Mouse (Mus musculus) neural tube, embryonic 14.5 days (tissue): ENCODE results near the gene Hp. TPM values are rescaled to one million over a fixed set of nuclear protein-coding genes. Genes with fewer than 3 reads are reported as not detected.

ENCODE experiments used
- ATAC-seq: fragments of 200-750 bp; cut with Nextera tagmentation; 2 replicates; pipeline ENCODE4 v1.8.0; 2017; ENCODE audit warnings: low read depth, mild to moderate bottlenecking, moderate TSS enrichment, moderate library complexity
- H3K27ac ChIP-seq: fragments of 300-500 bp; sonication (generic); 2 replicates; pipeline ENCODE4 v1.5.1; 2014; ENCODE audit warnings: low read depth, mild to moderate bottlenecking, control low read depth, low read length, moderate library complexity, mixed read lengths
- H3K27me3 ChIP-seq: fragments of 300-500 bp; sonication (generic); 2 replicates; pipeline ENCODE4 v1.6.1; 2014; ENCODE audit warnings: low read length; ENCODE audit not compliant: control insufficient read depth, insufficient read depth
- H3K36me3 ChIP-seq: fragments of 300-500 bp; sonication (generic); 2 replicates; pipeline ENCODE4 v1.6.1; 2014; ENCODE audit warnings: low read length, mixed read lengths; ENCODE audit not compliant: control insufficient read depth, insufficient read depth
- H3K4me1 ChIP-seq: fragments of 300-500 bp; sonication (generic); 2 replicates; pipeline ENCODE4 v1.6.1; 2014; ENCODE audit warnings: low read length; ENCODE audit not compliant: control insufficient read depth, insufficient read depth
- H3K4me2 ChIP-seq: fragments of 300-500 bp; sonication (generic); 2 replicates; pipeline ENCODE4 v1.6.1; 2014; ENCODE audit warnings: mild to moderate bottlenecking, low read depth, low read length, control low read depth
- H3K4me3 ChIP-seq: fragments of 300-500 bp; sonication (generic); 2 replicates; pipeline ENCODE4 v1.5.1; 2014; ENCODE audit warnings: low read depth, low read length, control low read depth, mixed read lengths
- H3K9ac ChIP-seq: fragments of 300-500 bp; sonication (generic); replicated peaks from 2 replicates; pipeline ENCODE4 v1.6.1; 2014; ENCODE audit warnings: low read depth, mild to moderate bottlenecking, control low read depth, low read length, mixed read lengths
- H3K9me3 ChIP-seq: fragments of 300-500 bp; sonication (generic); 2 replicates; pipeline ENCODE4 v1.6.1; 2016; ENCODE audit warnings: low read length; ENCODE audit not compliant: control insufficient read depth
- WGBS: fragments of 180-500 bp; shearing (Covaris S2); extraction: QIAGEN DNeasy Blood & Tissue Kit; methylation state at CpG from one replicate; pipeline ENCODE4 v1.1.7; 2014; 5-methylcytosine and 5-hydroxymethylcytosine counted together
- polyA plus RNA-seq: library from polyadenylated mRNA; unstranded; fragments of >200 nt; fragmentation: Nextera tagmentation; extraction: Ambion mirVana; gene quantifications from 2 replicates; pipeline ENCODE4 v1.2.1, GENCODE M21; 2014

The Hp gene
- polyA plus RNA-seq = 0.19 TPM in 1 of 2 replicates, not detected in the other

DNA sequence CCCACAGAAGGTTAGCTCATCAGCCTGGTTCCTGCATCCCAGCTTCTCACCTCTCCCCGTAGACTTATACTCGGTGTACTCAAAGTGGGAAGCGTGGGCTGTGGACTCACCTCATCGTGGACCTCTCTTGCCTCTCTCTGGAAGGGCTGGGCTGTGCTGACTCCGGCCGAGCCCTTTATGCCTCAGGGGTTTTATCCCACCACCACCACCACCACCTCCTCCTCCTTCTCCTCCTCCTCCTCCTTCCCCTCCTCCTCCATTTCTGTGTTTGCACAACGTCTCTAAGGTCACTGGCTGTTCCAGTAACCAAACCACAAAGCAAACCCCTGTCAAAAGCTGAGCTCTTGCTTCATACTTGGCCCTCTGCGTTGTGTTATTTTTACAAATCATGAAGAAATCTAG lies at the start of gene Hp:
Hp (minus strand) TSS at position 273 of the 402 bp plus-strand sequence.
- no peak within 1 kb of the TSS for H3K4me2 ChIP-seq
- H3K36me3 ChIP-seq = no peaks in the 10 kb centered on the region
- no peak for ATAC-seq
- no peak within 1 kb of the TSS for H3K4me3 ChIP-seq
- H3K27ac ChIP-seq = no peak within 1 kb of the TSS
- WGBS = 77% methylated on average over 8 of the region's 8 CpGs
- H3K9ac ChIP-seq = no peak within 1 kb of the TSS
- H3K27me3 ChIP-seq = no peaks in the 10 kb centered on the region
- H3K9me3 ChIP-seq = no peaks in the 10 kb centered on the region
- no peaks in the 10 kb centered on the region for H3K4me1 ChIP-seq

DNA sequence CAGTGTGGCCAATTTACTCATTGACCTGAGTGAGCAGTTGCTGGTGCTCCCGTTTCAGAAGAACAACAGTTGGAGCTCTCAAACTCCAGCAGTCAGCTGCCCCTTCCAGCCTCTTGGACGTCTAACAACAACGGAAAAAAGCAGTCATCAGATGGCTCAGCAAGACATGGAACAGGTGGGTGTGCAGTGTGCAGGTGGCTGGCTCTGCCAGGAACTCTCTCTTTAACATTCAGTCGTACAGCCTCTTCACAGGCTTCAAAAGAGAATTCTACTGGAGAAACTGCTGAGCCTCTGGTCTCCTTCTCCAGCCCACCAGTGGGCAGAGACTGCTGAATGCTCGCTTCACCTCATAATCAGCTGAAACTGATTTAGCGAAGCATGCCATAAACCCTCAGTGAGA lies 49.7 kb upstream of the Hp start:
- WGBS = 78% methylated on average over 6 of the region's 6 CpGs
- Histone ChIP-seq H3K27me3 (no peaks in the 10 kb centered on the region), H3K27ac (no peak overlapping the region), H3K4me2 (no peak overlapping the region), H3K4me1 (no peaks in the 10 kb centered on the region), H3K4me3 (no peak overlapping the region), H3K9ac (no peak overlapping the region), H3K9me3 (no peaks in the 10 kb centered on the region), H3K36me3 (no peaks in the 10 kb centered on the region)
- ATAC-seq = no peak

DNA sequence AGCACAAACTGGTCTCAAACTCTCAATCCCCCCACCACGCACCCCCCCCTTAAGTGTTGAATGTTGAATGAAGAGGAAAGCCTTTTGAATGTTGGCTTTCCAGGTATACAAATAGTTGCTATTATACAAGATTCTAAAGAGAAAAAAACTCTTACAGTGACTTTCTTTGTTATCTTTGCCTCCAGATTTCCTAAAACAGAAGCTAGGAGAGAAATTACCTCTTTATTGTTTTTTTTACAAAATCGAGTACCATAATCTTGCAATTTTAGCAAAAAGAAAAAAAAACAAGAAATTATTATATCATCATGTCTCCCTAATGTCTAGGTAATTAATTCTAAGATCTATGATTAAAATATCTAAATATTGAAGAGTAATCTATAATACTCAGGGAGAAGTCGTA lies 36.6 kb upstream of the Hp start:
- no peaks in the 10 kb centered on the region for H3K27me3 ChIP-seq
- WGBS = 94% methylated on average over 3 of the region's 3 CpGs

DNA sequence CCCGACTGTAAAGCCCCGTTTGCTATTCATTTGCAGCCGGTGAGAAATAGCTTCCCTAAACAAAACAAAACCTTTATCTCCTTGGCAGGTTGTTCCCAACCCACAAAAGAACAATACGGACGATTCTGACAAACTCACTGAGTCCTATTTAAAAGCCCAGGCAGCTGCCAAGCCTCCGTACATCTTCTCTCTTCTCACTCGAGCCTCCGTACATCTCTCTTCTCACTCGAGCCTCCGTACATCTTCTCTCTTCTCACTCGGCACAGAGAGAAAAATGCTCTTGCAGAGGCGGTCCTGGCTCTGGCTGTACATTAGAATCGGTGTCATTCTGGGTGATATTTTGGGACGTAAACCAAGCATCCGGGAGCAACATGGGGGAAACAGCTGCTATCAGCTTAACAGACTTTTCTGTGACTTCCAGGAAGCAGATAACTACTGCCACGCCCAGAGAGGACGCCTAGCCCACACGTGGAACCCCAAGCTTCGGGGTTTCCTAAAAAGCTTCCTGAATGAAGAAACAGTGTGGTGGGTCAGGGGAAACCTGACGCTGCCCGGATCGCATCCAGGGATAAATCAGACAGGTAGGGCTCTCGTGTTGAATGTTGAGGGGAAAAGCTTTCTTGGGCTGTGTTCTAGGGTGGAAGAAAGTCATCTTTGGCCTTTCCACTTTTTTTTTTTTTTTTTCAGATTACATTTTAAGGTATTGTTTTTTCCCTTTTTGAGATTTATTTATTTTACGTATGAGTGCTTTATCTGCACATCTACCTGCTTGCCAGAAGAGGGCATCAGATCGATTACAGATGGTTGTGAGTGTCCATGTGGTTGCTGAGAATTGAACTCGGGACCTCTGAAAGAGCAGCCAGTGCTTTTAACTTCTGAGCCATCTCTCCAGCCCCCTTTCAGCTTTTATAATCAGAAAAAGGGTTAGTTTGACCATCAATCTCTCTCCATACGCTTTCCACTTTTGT lies 35.6 kb upstream of the Hp start, which contains the start of gene Pkd1l3:
Pkd1l3 (plus strand) TSS at position 275 of the 968 bp plus-strand sequence.
- Histone ChIP-seq H3K27ac (no peak within 1 kb of the TSS), H3K4me2 (no peak within 1 kb of the TSS; the same call in 1 of the 2 replicates), H3K4me1 (no peaks in the 10 kb centered on the region; the same call in 1 of the 2 replicates), H3K9ac (no peak within 1 kb of the TSS), H3K4me3 (no peak within 1 kb of the TSS), H3K27me3 (no peaks in the 10 kb centered on the region), H3K36me3 (no peaks in the 10 kb centered on the region), H3K9me3 (no peaks in the 10 kb centered on the region)
- no peak for ATAC-seq
- WGBS = 57% methylated on average over 27 of the region's 27 CpGs

More for the DNA sequence above, 36.6 kb upstream of the Hp start:
- Histone ChIP-seq H3K9me3 (no peaks in the 10 kb centered on the region), H3K4me2 (no peak overlapping the region), H3K9ac (no peak overlapping the region), H3K27ac (no peak overlapping the region), H3K4me1 (no peaks in the 10 kb centered on the region), H3K4me3 (no peak overlapping the region), H3K36me3 (no peaks in the 10 kb centered on the region)
- ATAC-seq = no peak

DNA sequence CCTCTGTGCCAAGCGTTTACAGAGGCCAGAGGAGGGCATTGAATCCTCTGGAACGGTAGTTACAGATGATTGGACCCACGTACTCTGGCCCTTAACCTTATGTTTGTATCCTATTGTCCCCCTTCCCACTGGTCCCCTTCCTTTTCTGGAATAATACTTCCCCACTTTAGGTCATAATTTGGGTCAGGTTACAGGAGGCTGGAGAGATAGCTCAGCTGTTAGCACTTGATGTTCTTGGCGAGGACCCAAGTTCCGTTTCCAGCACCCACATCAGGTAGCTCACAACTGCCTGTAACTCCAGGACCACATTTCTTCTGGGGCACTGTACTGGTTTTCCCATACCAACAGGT lies 30.2 kb upstream of the Hp start:
- H3K4me2 ChIP-seq = peak overlapping the region; percentile 50
- H3K27me3 ChIP-seq = no peaks in the 10 kb centered on the region
- peak overlapping the region; percentile 53; the same call in 1 of the 2 replicates for H3K4me3 ChIP-seq
- no peak for ATAC-seq
- H3K9me3 ChIP-seq = no peaks in the 10 kb centered on the region
- peaks cover 2% of the 10 kb centered on the region; the same call in 1 of the 2 replicates for H3K36me3 ChIP-seq
- WGBS = 18% methylated on average over 5 of the region's 5 CpGs
- H3K9ac ChIP-seq = peak overlapping the region; percentile 50; the same call in 1 of the 2 replicates
- peaks cover 9% of the 10 kb centered on the region for H3K4me1 ChIP-seq
- H3K27ac ChIP-seq = peak overlapping the region; percentile 89

DNA sequence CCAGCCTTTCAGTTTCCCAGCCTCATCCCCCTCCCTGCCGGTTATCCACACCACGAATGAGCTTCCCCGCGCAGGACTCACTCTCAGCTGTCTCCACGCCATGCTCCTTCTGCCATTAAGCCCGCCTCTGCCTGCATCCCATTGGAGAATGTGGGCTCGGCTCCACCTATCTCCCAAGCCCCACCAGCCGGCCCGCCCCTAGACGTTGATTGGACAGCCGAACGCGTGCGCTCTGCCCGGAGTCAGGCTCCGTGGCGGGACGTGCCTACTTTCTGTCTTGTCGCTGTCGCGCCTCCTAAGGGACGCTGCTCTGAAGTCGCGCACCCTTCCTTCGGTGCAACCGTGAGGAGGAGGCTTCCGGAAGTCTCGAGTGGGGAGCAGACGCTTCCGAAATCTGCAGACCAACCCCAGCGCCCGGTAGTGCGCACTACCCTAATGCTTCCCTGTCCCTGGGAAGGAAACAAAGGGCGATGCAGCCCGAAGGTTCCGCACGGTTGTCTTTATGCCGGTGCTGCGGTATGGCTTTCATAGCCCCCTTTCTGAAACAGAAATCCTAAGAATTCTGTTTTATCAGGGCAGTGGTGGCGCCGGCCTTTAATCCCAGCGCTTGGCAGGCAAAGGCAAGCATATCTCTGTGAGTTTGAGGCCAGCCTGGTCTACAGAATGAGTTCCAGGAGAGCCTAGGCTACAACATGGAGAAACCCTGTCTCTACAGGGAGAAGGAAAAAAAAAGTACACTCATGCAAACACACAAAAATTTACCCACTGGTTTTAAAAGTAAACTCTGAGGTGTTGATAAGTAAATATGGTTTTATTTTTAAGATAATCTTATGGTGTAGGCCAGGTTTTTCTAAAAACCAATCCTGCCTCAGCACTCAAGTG lies 29.5 kb upstream of the Hp start, which contains the start of gene Dhodh:
Dhodh (minus strand) TSS at position 403 of the 882 bp plus-strand sequence.
- peaks cover 9% of the 10 kb centered on the region for H3K4me1 ChIP-seq
- H3K27me3 ChIP-seq = no peaks in the 10 kb centered on the region
- peaks cover 3% of the 10 kb centered on the region; the same call in 1 of the 2 replicates for H3K36me3 ChIP-seq
- peak within 1 kb of the TSS; percentile 75 for H3K4me2 ChIP-seq
- no peaks in the 10 kb centered on the region for H3K9me3 ChIP-seq
- peak; percentile 99 for ATAC-seq
- peak within 1 kb of the TSS; percentile 50 for H3K9ac ChIP-seq
- under 1% methylated on average over 42 of the region's 42 CpGs for WGBS
- H3K4me3 ChIP-seq = peak within 1 kb of the TSS; percentile 53
- peak within 1 kb of the TSS; percentile 89 for H3K27ac ChIP-seq

DNA sequence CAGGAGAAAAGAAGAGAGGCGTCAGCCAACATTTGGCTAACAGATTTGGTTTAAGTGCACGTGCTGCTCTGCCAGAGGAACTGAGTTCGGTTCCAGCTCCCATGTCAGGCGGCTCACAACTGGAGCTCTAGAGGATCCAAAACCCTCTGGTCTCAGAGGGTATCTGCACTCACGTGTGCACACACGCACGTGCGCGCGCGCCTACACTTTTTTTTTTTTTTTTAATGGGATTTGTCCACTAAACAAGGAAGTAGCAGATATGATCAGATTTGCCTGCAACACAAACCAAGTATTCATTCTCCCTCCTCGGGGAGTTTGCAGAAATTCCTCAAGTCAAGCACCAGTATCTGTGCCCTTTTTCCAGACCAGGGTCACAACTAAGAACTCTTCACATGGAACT lies 28.7 kb upstream of the Hp start:
- H3K36me3 ChIP-seq = peaks cover 5% of the 10 kb centered on the region; the same call in 1 of the 2 replicates
- H3K4me2 ChIP-seq = peak overlapping the region; percentile 75
- peak overlapping the region; percentile 41; the same call in 1 of the 2 replicates for H3K9ac ChIP-seq
- ATAC-seq = no peak
- no peaks in the 10 kb centered on the region for H3K27me3 ChIP-seq
- H3K27ac ChIP-seq = no peak overlapping the region
- peak overlapping the region; percentile 53 for H3K4me3 ChIP-seq
- no peaks in the 10 kb centered on the region for H3K9me3 ChIP-seq
- 14% methylated on average over 12 of the region's 12 CpGs for WGBS
- peaks cover 9% of the 10 kb centered on the region for H3K4me1 ChIP-seq

DNA sequence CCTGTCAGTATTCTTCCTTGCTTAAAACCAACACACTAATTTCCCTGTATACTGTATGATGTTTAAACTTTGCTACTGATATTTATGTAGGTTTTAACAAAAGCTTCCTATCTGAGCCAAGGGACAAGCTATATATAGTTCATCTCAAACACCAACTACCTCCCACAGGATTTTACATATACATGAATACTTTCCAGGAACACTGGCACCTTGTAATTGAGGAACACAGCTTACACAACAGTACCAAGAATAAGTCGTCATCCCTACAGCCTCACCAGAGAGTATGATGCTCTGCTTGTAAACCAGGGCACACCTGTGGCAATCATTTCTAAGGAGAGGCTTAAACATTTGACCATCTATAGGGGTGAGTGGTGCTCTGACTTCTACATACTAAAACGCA lies 27.8 kb upstream of the Hp start:
- Histone ChIP-seq H3K36me3 (peaks cover 6% of the 10 kb centered on the region; the same call in 1 of the 2 replicates), H3K9ac (no peak overlapping the region), H3K4me1 (peaks cover 9% of the 10 kb centered on the region), H3K4me2 (no peak overlapping the region), H3K27me3 (no peaks in the 10 kb centered on the region), H3K9me3 (no peaks in the 10 kb centered on the region), H3K4me3 (no peak overlapping the region), H3K27ac (no peak overlapping the region)
- no peak for ATAC-seq
- WGBS = 86% methylated on average over 2 of the region's 2 CpGs
